ENCODE assay signal across 29 mouse cellular contexts in the genomic region with DNA sequence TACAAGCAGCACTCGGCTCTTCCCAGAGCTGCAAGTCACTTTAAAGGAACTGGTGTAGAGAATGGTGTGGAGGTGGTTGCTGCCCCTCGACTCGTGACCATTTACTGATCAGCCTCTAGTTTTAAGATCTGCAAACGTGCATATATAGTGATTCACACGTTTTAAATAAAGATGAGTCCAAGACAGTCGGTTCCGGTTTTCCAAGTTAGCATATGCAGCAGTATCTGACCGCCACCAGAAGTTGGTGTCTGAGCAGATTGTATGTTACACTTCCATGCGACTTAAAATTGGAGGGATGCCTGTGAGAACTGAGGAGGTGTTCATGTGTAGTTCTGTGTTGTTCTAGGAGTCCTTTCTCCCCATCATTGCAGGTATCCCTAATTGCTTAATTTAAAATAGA. TPM values are rescaled to one million over a fixed set of nuclear protein-coding genes. Genes with fewer than 3 reads are reported as not detected.
A peak's percentile ranks its signal among the peaks of the same experiment; 100 is the strongest.
DNase-seq lines count a peak whose midpoint lies in the region; ATAC-seq and TF ChIP-seq lines count a peak whose summit lies in the region.
"Had no signal": no experiment of that assay in that cellular context is flagged by ENCODE, and none has a peak within 500 bp of the region (broad histone marks: within the 10 kb centered on the region; RNA-seq: fewer than 3 reads in every experiment).

No protein-coding gene starts in this region.

- peaks cover 70% of the 10 kb centered on the region for H3K36me3 ChIP-seq in forebrain, postnatal 0 days (ENCODE audit: insufficient read depth)

- 80% methylated on average over 9 of the region's 9 CpGs for WGBS in forebrain, postnatal 0 days

- intact Hi-C loops in left cerebral cortex, postnatal 25 days (cut with DNase I): no loop called here
- intact Hi-C loops in left cerebral cortex, postnatal 10 days (cut with DNase I): no loop called here

- no peak overlapping the region for H3K9ac ChIP-seq in forebrain, postnatal 0 days
- H3K9ac ChIP-seq: embryonic facial prominence, embryonic 12.5 days; embryonic facial prominence, embryonic 15.5 days; heart, embryonic 12.5 days; heart, embryonic 15.5 days; hindbrain, embryonic 13.5 days had no signal

- no peak for TF ChIP-seq CTCF in forebrain, postnatal 0 days (IDR thresholded peaks at IDR 0.05; ENCODE audit: low read depth)

- peak; percentile 14 to 71 for DNase-seq in left cerebral cortex, postnatal 25 days (ENCODE audit: low spot score in 2 of 2)
- no peak for DNase-seq in left cerebral cortex, postnatal 10 days (ENCODE audit: extremely low spot score in 1 of 2, low spot score in 2 of 2)
- DNase-seq in right cerebral cortex, adult 2 months (ENCODE audit: low spot score in 2 of 2): peak; percentile 6 to 20
- DNase-seq in right cerebral cortex, postnatal 14 days: no peak
- peak; percentile 47 for DNase-seq in telencephalon, adult 2 months (ENCODE audit: low read depth, low spot score)
- DNase-seq in forebrain, postnatal 0 days: no peak
- DNase-seq: adrenal gland, postnatal 10 days; adrenal gland, postnatal 36 days; B cell, adult 2 months; cerebellum, adult 11 months; cerebellum, adult 2 months; cerebellum, adult 9-11 months; gastrocnemius, adult 2 months; gastrocnemius, postnatal 14 days; heart, adult 18-20 months; heart, postnatal 10 days; heart, postnatal 36 days had no signal

- H3K4me3 ChIP-seq in forebrain, postnatal 0 days (ENCODE audit: low read depth, low read length): no peak overlapping the region
- H3K4me3 ChIP-seq: embryonic facial prominence, embryonic 12.5 days; embryonic facial prominence, embryonic 15.5 days; gastrocnemius, adult 2 months; heart, embryonic 12.5 days; heart, embryonic 15.5 days; hindbrain, embryonic 10.5 days; hindbrain, embryonic 13.5 days had no signal

- no peak for ATAC-seq in forebrain, postnatal 0 days
- ATAC-seq: forebrain, embryonic 14.5 days; hindbrain, embryonic 16.5 days; Patski had no signal

- H3K4me2 ChIP-seq in forebrain, postnatal 0 days (ENCODE audit: low read depth): no peak overlapping the region
- H3K4me2 ChIP-seq: embryonic facial prominence, embryonic 12.5 days; embryonic facial prominence, embryonic 15.5 days; heart, embryonic 12.5 days; heart, embryonic 15.5 days; hindbrain, embryonic 13.5 days had no signal

- no peaks in the 10 kb centered on the region for H3K27me3 ChIP-seq in forebrain, postnatal 0 days (ENCODE audit: insufficient read depth, low read length)
- H3K27me3 ChIP-seq: CH12.LX; embryonic facial prominence, embryonic 12.5 days; embryonic facial prominence, embryonic 15.5 days; heart, embryonic 12.5 days; heart, embryonic 15.5 days; hindbrain, embryonic 13.5 days; Patski had no signal

- H3K27ac ChIP-seq in forebrain, postnatal 0 days (ENCODE audit: low read depth, low read length): no peak overlapping the region
- H3K27ac ChIP-seq: embryonic facial prominence, embryonic 12.5 days; embryonic facial prominence, embryonic 15.5 days; heart, embryonic 15.5 days; hindbrain, embryonic 10.5 days; hindbrain, embryonic 13.5 days had no signal

- H3K4me1 ChIP-seq in forebrain, postnatal 0 days (ENCODE audit: insufficient read depth): no peaks in the 10 kb centered on the region
- H3K4me1 ChIP-seq: embryonic facial prominence, embryonic 12.5 days; embryonic facial prominence, embryonic 15.5 days; heart, embryonic 12.5 days; heart, embryonic 15.5 days; hindbrain, embryonic 10.5 days; hindbrain, embryonic 13.5 days had no signal

- H3K9me3 ChIP-seq in forebrain, postnatal 0 days (ENCODE audit: low read length): no peaks in the 10 kb centered on the region
- H3K9me3 ChIP-seq: embryonic facial prominence, embryonic 12.5 days; embryonic facial prominence, embryonic 15.5 days; G1E; heart, embryonic 12.5 days; heart, embryonic 15.5 days; hindbrain, embryonic 10.5 days; hindbrain, embryonic 13.5 days had no signal

RNA-seq across cellular contexts. Expression of a gene that starts 30.1 kb away (rescaled TPM):
- 10 to 100 TPM; 10.5 to 11.8 TPM for total RNA-seq in left cerebral cortex, postnatal 25 days (2021)
- total RNA-seq in left cerebral cortex, postnatal 10 days (2021): 1 to 10 TPM; 7.2 to 7.8 TPM
- 9.0 and 11.9 TPM in 2 replicates for total RNA-seq in forebrain, postnatal 0 days (2014; rRNA removed)
- 10.3 and 10.6 TPM in 2 replicates for polyA plus RNA-seq in forebrain, postnatal 0 days (2015; fragmentation: Nextera tagmentation; extraction: Ambion mirVana)
- total RNA-seq: CH12.LX; common myeloid progenitor, adult 5-6 weeks had no signal
- polyA plus RNA-seq: G1E had no signal

RNA-seq across cellular contexts. Expression of a gene that starts 37.4 kb away (rescaled TPM):
- total RNA-seq in left cerebral cortex, postnatal 25 days (2021): 10 to 100 TPM; 21.9 to 23.0 TPM
- total RNA-seq in left cerebral cortex, postnatal 10 days (2021): 10 to 100 TPM; 25.4 to 28.9 TPM
- total RNA-seq in forebrain, postnatal 0 days (2014; rRNA removed): 31.8 and 37.7 TPM in 2 replicates
- 11.6 and 15.2 TPM in 2 replicates for polyA plus RNA-seq in forebrain, postnatal 0 days (2015; fragmentation: Nextera tagmentation; extraction: Ambion mirVana)

RNA-seq across cellular contexts. Expression of a gene that starts 37.7 kb away (rescaled TPM):
- 10 to 100 TPM; 25.7 to 26.6 TPM for total RNA-seq in left cerebral cortex, postnatal 25 days (2021)
- total RNA-seq in left cerebral cortex, postnatal 10 days (2021): 10 to 100 TPM; 24.0 to 25.0 TPM
- 16.2 and 21.5 TPM in 2 replicates for total RNA-seq in forebrain, postnatal 0 days (2014; rRNA removed)
- 1.9 and 2.9 TPM in 2 replicates for polyA plus RNA-seq in forebrain, postnatal 0 days (2015; fragmentation: Nextera tagmentation; extraction: Ambion mirVana)

Comparison
In these comparisons a context has a peak if more than half of its experiments do, and no peak if none do; other contexts are left out.
1. DNase-seq: peak in left cerebral cortex, postnatal 25 days (2 of 2), right cerebral cortex, adult 2 months (2 of 2) and telencephalon, adult 2 months (single experiment); none in left cerebral cortex, postnatal 10 days (0 of 2), right cerebral cortex, postnatal 14 days (single experiment) and forebrain, postnatal 0 days (single experiment).